Mouse (Mus musculus): ENCODE measurements around the gene Mpig6b.

Mpig6b gene

DNA sequence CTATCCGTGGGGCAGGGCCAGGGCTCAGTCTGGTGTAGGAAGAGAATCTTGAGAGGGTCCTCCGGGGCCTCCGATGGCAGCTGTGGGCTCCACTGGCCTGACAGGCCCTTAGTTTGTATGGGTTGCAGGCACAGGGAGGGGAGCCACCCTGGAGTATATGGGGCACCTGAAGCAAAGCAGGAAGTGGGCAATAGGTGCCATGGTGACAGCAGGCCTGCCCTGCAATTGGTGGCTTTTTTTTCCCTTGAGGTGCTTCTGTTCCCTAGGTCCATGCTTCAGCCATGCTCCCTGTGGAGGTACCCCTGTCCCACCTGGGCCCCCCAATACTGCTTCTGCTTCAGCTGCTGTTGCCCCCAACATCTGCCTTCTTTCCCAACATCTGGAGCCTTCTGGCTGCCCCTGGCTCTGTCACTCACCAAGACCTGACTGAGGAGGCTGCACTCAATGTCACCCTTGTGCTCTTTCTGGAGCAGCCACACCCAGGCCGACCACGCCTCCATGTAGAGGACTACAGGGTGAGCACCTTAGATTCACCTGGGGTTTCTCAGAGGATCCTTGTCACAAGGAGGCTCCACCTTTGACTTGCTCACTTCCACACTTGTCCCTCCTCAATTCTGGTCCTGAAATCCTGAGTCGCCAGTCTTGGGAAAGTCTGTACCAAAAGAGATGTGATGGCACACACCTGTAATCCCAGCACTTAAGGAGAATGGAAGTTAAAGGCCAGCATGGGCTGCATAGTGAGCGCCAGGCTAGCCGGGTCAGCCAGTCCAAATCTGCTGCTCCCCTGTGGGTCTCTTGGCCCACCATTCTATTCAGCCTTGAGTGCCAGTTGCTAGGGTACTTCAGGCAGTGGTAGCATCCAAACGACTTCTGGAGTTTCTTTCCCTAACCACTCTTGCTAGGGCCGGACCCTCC lies 48.9 kb downstream of the Mpig6b start:
- DNase-seq (ENCODE audit: low spot score) = peak; percentile 42

GRCm38 (mm10) chr17:35016376-35016775 lies 49.6 kb downstream of the Mpig6b start, which contains the start of gene Vwa7:
TSS of gene Vwa7 (plus strand) at chr17:35016579.
- DNase-seq (ENCODE audit: low spot score) = peak; percentile 69

GRCm38 (mm10) chr17:35015296-35015695 lies 50.7 kb downstream of the Mpig6b start:
- DNase-seq (ENCODE audit: low spot score) = no peak

- DNase-seq (ENCODE audit: low spot score) = no peak
Measured at GRCm38 (mm10) chr17:35013221-35013620, 52.8 kb downstream of the Mpig6b start.

All from testis, postnatal 10 days (tissue).